Mouse (Mus musculus) heart, embryonic 12.5 days (tissue): ENCODE results near the gene Ctla4. TPM values are rescaled to one million over a fixed set of nuclear protein-coding genes. Genes with fewer than 3 reads are reported as not detected.

ENCODE experiments used
- polyA plus RNA-seq: library from polyadenylated mRNA; unstranded; fragments of >200 nt; fragmentation: Nextera tagmentation; extraction: Ambion mirVana; gene quantifications from 2 replicates; pipeline ENCODE4 v1.2.1, GENCODE M21; 2016

Ctla4 gene
- polyA plus RNA-seq, 1 experiment from 2014 or later, result not detected

Other genes with a start within 250 kb of the Ctla4 start
- 0.06 and 0.17 TPM in 2 replicates for gene Cd28, start 170.2 kb upstream of the Ctla4 start, polyA plus RNA-seq
- gene Icos, start 90.9 kb downstream of the Ctla4 start, polyA plus RNA-seq, result 0.05 and 0.08 TPM in 2 replicates